Mouse (Mus musculus) adrenal gland (tissue): ENCODE measurements around the gene 2810021J22Rik.
"Not testable (repeated sequence)": the region's sequence is repeated elsewhere in the genome, so short reads cannot be mapped to it uniquely, and the experiment has no call there.

Experiments used
- intact Hi-C: fragments of 180-260 bp; cut with DNase I; formaldehyde crosslinking; loops from one replicate; pipeline ENCODE4 v1.15.1; 2025
- long read RNA-seq, 2 experiments: library from polyadenylated mRNA; unstranded; transcript quantifications; one replicate each; pipeline ENCODE4 v2.0.0; 2020; ENCODE audit warnings: borderline replicate concordance in 1 of 2; ENCODE audit not compliant: insufficient replicate concordance in 1 of 2

The 2810021J22Rik gene
- long read RNA-seq, experiment 1, partial matches to known transcripts: 0 of 2 reads
- long read RNA-seq, experiment 1, other reads (novel, unspliced or antisense): 1 of 2 reads
- long read RNA-seq, experiment 2, partial matches to known transcripts: 0 of 4 reads
- long read RNA-seq, experiment 2, other reads (novel, unspliced or antisense): 3 of 4 reads

DNA sequence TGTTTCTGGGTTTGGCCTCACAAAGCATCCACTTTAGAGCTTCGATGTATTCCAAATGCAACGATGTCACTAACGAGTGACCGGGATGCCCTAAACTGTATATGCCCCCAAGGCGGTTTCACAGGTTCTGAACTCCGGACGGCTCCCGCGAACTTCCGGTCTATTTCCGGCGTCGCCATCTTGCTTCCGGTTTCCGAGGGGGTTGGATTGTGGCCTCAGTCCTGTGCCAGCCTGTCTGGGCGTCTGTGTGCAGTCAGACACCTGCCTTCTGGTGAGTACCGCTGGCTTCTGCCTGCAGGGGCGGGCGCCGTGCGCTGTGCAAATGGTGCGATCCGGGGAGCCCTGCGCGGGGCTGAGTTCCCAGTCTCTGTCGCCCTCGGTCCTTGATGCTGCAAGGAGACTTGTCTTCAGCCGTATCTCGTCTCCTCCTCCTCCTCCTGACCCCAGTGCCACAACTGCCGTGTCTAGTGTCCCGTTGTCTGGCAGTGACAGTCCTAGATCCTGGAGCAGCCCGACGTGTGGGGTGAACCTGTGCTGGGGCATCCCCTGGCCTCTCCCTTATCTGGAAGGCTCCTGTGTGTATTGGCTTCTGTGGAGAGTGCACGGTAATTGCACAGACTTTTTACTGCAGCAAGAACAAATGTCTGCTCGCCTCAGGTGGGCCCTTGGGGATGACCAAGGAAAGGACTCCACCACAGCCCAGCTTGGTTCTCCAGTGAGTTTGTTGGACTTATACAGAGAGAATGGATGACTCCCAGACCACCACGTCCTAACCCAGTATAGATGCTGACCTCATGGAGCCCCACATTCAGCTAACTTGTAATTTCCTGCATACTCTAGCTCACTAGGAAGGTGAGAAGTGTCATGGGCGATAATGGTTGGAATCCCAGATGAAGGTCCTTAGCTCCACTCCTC lies at the start of gene 2810021J22Rik:
Gene 2810021J22Rik, plus strand, starts transcription at position 178 of the 915 bp plus-strand sequence.
- intact Hi-C loops: no loop called here

- intact Hi-C loops: not testable (repeated sequence)
Measured at GRCm38 (mm10) chr11:58828937-58829336, 38.1 kb upstream of the 2810021J22Rik start, which contains the start of gene Olfr312. Olfr312 (plus strand) TSS chr11:58829237.

DNA sequence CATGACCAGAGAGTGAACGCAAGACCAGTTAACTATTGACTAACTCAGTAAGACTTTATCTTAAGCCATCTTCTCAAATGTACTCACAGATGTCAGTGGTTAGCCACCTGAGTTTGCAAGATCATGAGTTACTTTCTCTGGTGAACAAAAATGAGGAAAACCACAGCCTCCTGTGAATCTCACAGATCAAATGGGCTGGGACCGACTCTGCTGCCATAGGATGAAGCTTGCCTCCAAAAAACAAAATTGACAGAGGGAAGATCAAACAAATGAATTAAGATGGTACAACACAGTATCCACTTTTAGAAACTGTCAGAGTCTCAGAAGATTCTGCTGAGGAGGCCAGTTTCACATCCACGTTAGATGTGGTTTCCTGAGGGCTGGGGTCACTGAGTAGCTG lies 37.3 kb upstream of the 2810021J22Rik start:
- intact Hi-C loops: no loop called here

DNA sequence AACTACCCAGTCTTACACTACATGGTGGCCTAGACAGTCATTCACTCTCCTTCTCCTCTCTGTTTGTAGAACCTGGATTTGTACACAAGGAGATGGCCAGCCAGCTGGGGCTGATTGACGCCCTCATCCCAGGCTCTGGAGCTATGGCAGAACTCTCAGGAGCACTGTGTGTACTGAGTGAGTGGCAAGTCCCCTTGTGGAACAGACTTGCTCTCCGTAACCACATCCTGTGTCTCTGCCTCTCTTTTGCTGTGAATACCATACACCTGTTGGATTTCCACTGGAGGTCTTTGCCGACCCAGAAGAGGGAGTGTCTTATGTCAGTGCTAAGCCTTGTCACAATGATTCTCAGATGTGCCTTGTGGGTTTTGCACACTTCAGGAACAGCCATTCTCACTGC lies 34.5 kb upstream of the 2810021J22Rik start:
- intact Hi-C loops: not testable (repeated sequence)

- intact Hi-C loops: not testable (repeated sequence)
Measured at GRCm38 (mm10) chr11:58838951-58839350, 28.1 kb upstream of the 2810021J22Rik start, which contains the start of gene Olfr311. Olfr311 (plus strand) TSS chr11:58839251.

- intact Hi-C loops: no loop called here
Measured at GRCm38 (mm10) chr11:58846919-58847461, 20.0 kb upstream of the 2810021J22Rik start, which contains the start of gene Gm12258. Gm12258 (plus strand) TSS chr11:58847158.

DNA sequence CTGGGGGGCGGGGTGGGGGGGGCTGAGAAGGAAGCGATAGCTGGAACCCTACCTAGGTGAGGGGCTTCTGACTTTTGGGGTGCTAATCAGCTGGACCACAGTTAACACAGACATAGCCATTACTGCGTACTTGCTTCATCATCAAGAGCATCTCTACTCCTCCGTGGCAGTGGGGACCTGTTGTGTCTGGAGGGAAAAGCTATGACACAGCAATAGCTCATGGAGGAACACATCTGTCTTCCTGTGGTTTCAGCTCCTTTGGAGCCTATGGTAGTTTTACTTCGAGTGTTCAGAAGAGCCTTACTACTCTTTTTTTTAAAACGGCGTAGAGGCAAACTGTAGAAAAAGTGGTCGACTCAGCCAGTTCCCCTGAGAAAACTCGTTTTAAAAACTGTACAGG lies 19.4 kb upstream of the 2810021J22Rik start:
- intact Hi-C loops: no loop called here

DNA sequence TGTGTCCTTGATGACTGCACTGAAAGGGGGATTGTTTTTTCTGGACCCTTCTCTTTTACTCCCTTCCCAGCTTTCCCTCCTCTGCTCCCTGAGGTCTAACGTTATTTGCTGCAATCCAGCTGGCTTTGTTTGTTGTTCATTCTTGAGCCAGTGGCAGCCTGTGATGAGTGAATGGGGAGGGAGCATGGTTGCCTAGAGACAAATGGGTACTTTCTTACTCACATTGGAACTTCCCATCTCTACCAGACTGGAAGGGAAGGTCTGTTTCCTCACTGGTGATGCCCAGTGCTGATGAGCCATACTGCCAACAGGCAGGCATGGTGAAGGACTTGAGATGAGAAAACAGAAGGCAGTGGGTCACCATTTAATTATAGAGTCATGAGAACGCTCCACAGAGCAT lies 17.3 kb upstream of the 2810021J22Rik start:
- intact Hi-C loops: no loop called here

- intact Hi-C loops: no loop called here
Measured at GRCm38 (mm10) chr11:58860744-58861143, 6.3 kb upstream of the 2810021J22Rik start.

GRCm38 (mm10) chr11:58867954-58868330 lies 926 bp downstream of the 2810021J22Rik start:
- intact Hi-C loops: no loop called here

GRCm38 (mm10) chr11:58870961-58871360 lies 3.9 kb downstream of the 2810021J22Rik start:
- intact Hi-C loops: no loop called here

- intact Hi-C loops: no loop called here
Measured at GRCm38 (mm10) chr11:58883756-58884155, 16.7 kb downstream of the 2810021J22Rik start.

GRCm38 (mm10) chr11:58890511-58890910 lies 23.5 kb downstream of the 2810021J22Rik start:
- intact Hi-C loops: no loop called here

GRCm38 (mm10) chr11:58894456-58894855 lies 27.4 kb downstream of the 2810021J22Rik start:
- intact Hi-C loops: no loop called here

- intact Hi-C loops: no loop called here
Measured at GRCm38 (mm10) chr11:58897485-58897884, 30.5 kb downstream of the 2810021J22Rik start.

DNA sequence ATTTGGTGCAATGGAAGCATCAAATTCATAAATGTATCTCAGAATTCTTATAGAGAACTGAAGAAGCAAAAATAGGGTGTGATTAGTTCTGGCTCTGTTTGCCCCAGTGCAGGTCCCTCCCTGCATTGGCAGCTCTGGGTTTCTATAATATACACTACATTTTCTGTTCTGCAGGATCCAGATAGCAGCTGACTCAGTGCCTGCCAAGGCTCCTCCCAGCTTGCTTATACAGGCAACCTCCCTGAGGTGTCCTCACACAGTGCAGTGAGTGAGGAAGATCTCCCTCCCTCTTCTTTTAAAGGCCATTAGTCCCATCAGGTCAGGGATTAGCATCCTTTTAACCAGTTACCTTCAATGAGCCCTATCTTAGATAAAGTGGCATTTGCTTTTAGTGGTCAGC lies 34.1 kb downstream of the 2810021J22Rik start:
- intact Hi-C loops: no loop called here

- intact Hi-C loops: no loop called here
Measured at GRCm38 (mm10) chr11:58903511-58904409, 36.7 kb downstream of the 2810021J22Rik start, which contains the start of gene Zfp39. Zfp39 (minus strand) TSS chr11:58904225.

- intact Hi-C loops: no loop called here
Measured at GRCm38 (mm10) chr11:58904410-58904718, 37.3 kb downstream of the 2810021J22Rik start.

GRCm38 (mm10) chr11:58904838-58905237 lies 37.8 kb downstream of the 2810021J22Rik start:
- intact Hi-C loops: no loop called here

DNA sequence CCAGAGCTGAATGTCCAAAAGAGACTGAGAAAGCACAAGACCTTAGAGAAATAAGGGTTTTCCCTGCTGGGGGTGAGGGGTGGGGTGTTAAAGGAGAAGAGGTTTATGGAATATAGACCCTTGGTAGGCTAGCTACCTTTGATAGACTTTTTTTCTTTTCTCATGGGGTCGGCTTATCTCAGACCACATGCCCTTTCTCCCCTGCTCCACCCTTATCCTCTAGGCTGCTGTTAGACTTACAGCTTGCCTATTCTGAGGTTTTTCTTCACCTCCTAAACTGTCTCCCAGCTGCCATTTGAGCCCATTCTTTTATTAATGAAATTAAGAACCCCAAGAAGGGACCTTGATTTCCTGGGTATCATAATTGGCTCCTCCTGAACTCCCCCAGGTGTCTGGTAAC lies 46.8 kb downstream of the 2810021J22Rik start:
- intact Hi-C loops: no loop called here

- intact Hi-C loops: no loop called here
Measured at GRCm38 (mm10) chr11:58914461-58915028, 47.5 kb downstream of the 2810021J22Rik start.
